Mouse (Mus musculus) brain, adult 2 months (tissue): ENCODE measurements at regions not wholly inside any gene's neighbourhood (a gene's known extent, or its start where the extent isn't known, plus 50 kb on each side); places are given as distances from the start of the nearest gene placed in this dataset.

ENCODE experiments used
- DNase-seq: peaks from one replicate; pipeline ENCODE4 v3.0.0; 2011; ENCODE audit warnings: low read depth, low spot score

GRCm38 (mm10) chr14:76244338-76245062 is 133.8 kb downstream of the Nufip1 start:
- no peak for DNase-seq

GRCm38 (mm10) chr14:76245063-76245396 is 134.3 kb downstream of the Nufip1 start:
- peak; percentile 51 for DNase-seq

- no peak for DNase-seq
These were observed 137.0 kb downstream of the Nufip1 start for GRCm38 (mm10) chr14:76247664-76248063.

GRCm38 (mm10) chr14:76253850-76254249 is 143.2 kb downstream of the Nufip1 start:
- DNase-seq: no peak

- peak; percentile 90 for DNase-seq
These were observed 144.1 kb downstream of the Nufip1 start for GRCm38 (mm10) chr14:76254565-76255501.

- DNase-seq: no peak
These were observed 145.3 kb downstream of the Nufip1 start for GRCm38 (mm10) chr14:76255971-76256370.

- no peak for DNase-seq
These were observed 147.9 kb downstream of the Nufip1 start for GRCm38 (mm10) chr14:76258626-76259025.

- no peak for DNase-seq
These were observed 150.1 kb downstream of the Nufip1 start for GRCm38 (mm10) chr14:76260628-76261293.

- no peak for DNase-seq
These were observed 151.1 kb upstream of the Tsc22d1 start for GRCm38 (mm10) chr14:76263682-76264081.

GRCm38 (mm10) chr14:76265819-76266218 is 148.9 kb upstream of the Tsc22d1 start:
- DNase-seq: no peak

GRCm38 (mm10) chr14:76266249-76266648 is 148.5 kb upstream of the Tsc22d1 start:
- no peak for DNase-seq

GRCm38 (mm10) chr14:76267091-76267490 is 147.7 kb upstream of the Tsc22d1 start:
- DNase-seq: no peak

- no peak for DNase-seq
These were observed 143.6 kb upstream of the Tsc22d1 start for GRCm38 (mm10) chr14:76271190-76271589.

- DNase-seq: no peak
These were observed 141.9 kb upstream of the Tsc22d1 start for GRCm38 (mm10) chr14:76272840-76273239.

- no peak for DNase-seq
These were observed 138.1 kb upstream of the Tsc22d1 start for GRCm38 (mm10) chr14:76276655-76277054.

GRCm38 (mm10) chr14:76278751-76279450 is 135.9 kb upstream of the Tsc22d1 start:
- DNase-seq: no peak

GRCm38 (mm10) chr14:76279561-76279960 is 135.2 kb upstream of the Tsc22d1 start:
- DNase-seq: no peak

GRCm38 (mm10) chr14:76281867-76282266 is 132.9 kb upstream of the Tsc22d1 start:
- DNase-seq: no peak

- no peak for DNase-seq
These were observed 127.0 kb upstream of the Tsc22d1 start for GRCm38 (mm10) chr14:76287768-76288167.

GRCm38 (mm10) chr14:76290401-76291018 is 124.3 kb upstream of the Tsc22d1 start:
- no peak for DNase-seq

GRCm38 (mm10) chr14:76292211-76292610 is 122.5 kb upstream of the Tsc22d1 start:
- no peak for DNase-seq
